Mouse (Mus musculus): Measurements from ENCODE around the gene Fggy. TPM values are rescaled to one million over a fixed set of nuclear protein-coding genes. Genes with fewer than 3 reads are reported as not detected.

The Fggy gene
- 10.9 and 14.5 TPM in 2 replicates for total RNA-seq (2017)

DNA sequence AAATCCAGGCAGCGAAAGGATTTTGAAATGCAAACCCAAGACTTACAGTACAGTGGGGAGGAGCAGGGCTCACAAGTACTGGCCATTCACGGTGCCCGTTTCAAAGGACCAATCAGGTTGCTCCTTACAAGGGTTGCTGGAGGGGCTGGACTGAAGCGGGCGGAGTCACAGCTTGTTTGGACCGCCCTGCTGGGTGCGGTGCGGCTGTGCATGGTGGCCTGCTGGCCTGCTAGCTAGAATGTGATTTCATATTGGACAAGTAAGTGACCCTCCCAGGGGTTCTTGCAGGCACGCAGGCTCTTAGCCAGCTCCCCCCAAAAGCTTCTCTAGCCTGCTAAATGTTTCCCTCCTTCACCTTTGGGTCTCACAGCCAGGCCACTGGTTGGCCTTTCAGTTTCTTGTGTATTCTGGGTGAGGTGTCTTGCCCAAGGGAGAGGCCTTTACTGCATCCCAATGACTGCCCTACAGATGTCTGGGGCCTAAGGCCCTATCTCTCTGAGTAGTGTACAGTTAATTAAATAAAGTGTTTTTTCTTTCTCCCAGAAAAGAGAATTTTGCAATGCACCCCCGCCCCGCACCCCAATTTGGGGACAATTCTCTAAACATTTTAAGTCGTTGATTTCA, at the start of gene Fggy:
Gene Fggy, plus strand, starts transcription at position 175 of the 624 bp plus-strand sequence.
- ATAC-seq (replicated peaks; ENCODE audit: low read depth, poor library complexity, severe bottlenecking): peak; percentile 100

DNA sequence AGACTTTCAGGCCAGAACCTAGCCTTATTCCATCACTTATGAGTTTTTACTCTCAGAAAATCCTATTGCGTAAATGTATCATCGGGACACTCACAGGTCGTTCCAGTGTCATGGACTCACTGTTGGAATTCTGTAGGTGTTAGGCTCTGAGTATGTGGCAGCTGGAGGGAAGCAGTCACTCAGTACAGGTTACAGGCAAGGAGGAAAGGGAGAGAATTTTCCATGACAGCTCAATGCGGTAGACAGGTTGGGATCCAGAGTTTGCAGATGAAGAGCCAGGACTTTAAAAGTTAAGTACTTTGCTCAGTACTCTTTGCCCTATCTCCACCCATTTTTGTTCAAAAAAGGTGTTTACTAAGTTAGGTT, 49.4 kb upstream of the Fggy start:
- no peak for ATAC-seq (replicated peaks; ENCODE audit: low read depth, poor library complexity, severe bottlenecking)

DNA sequence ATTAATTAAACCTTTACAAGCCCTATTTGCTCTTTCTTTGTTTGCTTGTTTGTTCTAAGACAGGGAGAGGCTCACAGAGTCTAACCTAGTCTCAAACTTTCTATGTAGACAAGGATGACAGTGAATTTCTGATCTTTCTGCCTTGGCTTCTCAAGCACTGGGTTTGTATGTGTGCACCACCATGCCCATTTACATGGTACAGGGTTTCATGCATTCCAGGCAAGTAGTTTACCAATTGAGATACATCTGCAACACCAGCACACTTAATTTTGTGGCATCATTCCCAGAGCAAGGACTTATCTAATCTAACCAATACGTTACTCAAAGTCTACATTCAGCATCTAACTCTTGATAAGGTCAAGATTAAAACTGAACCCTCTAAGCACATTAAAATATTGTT, 38.9 kb upstream of the Fggy start:
- ATAC-seq (replicated peaks; ENCODE audit: low read depth, poor library complexity, severe bottlenecking): no peak

DNA sequence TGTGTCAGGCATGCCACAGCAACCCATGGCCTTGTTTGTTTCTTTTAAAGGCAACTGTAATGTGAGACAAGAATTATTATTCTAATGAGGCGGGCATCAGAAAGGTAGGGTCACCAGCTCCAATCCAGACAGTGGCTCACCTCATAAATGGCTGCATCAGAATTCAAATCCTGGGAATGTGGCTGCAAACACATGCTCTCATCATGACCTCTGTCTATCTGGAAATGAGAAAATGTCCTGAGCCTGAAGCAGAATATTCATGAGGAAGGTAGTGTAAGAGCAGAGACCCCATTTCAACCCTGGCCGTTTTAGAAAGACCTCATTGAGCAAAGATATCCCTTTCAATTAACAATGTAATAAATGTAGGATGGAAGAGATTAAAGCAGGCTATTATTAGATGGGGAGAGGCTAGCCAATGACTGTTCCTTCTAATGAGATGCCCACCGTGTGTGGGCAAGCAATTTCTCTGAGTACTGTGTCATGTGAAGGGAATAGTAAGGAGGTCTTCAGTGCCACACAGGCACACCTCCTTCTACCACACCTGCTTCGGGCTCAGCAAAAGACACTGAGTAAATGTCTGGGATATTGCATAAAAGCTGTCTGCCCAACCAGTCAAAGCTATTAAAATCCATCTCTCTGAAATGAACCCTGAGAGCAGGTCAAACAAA, 37.2 kb upstream of the Fggy start:
- no peak for ATAC-seq (replicated peaks; ENCODE audit: low read depth, poor library complexity, severe bottlenecking)

DNA sequence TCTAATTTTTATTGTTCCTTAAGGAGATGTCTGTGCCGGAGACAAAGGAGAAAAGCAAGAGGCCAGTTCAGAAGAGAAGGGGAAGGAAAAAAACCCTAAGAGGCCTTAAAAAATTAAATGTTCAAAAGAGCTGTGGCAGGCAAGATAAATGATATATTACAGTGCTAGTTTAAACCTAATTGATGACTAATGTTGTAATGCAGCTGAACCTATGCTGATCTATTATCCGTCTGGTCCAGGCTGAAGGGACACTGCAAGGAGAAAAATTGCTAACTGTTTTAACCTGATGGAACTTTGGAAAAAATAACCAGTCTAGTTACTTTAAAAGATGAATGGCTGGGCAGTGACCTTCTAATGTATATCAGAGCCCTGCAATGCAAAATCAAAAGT, 36.7 kb upstream of the Fggy start:
- no peak for ATAC-seq (replicated peaks; ENCODE audit: low read depth, poor library complexity, severe bottlenecking)

DNA sequence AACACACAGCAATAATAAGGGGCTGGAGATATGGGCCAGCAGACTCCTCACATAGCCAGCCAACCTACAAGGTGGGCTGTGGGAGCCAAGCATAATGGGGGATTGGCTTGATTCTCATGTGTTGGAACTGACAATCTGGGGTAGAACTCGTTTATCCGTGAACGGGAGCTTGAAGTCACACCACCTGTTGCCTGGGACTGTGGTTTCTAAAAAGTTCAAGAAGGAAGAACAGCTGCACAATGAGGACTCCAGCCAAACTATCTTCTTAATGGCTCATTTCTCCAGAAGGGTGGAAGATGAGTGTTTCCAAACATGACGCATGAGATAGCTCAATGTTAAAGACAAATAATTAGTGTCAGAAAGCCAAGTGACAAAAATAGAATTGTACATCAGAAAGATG, 30.7 kb upstream of the Fggy start:
- no peak for ATAC-seq (replicated peaks; ENCODE audit: low read depth, poor library complexity, severe bottlenecking)

DNA sequence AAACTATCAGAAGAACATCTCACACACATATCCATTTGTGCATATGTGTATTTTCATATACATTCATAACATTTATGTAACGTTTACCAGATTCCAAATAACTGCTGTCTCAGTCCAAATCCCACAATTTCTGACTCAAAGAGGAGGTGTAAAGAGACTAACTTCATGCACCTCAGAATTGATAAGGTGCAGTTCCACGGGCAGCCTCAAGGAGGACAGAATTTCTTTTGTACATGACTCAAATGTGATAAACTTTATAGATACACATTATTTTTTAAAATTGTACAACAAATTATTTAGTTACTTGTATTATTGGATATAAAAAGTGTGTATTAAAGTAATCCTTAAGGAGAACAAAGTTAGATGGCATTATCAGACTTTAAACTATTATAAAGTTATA, 26.6 kb upstream of the Fggy start:
- no peak for ATAC-seq (replicated peaks; ENCODE audit: low read depth, poor library complexity, severe bottlenecking)

DNA sequence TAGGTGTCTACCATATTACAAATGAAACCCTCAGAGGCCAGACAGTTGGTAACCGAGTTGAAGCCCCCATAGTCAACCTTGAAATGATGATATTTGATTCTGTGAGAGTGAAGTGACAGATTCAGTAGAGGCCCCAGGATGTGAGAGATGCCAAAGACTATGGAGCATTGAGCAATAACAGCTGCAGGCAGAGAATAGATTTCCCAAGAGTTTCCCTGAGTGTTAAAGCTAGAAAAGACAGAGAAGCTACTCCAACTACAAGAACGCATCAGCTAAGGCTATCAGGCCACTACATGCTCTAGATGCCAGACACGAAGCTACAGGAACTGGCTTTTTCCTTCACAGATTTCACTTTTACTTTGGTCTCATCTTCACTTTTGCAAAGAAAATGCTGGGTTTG, 23.4 kb upstream of the Fggy start:
- ATAC-seq (replicated peaks; ENCODE audit: low read depth, poor library complexity, severe bottlenecking): no peak

DNA sequence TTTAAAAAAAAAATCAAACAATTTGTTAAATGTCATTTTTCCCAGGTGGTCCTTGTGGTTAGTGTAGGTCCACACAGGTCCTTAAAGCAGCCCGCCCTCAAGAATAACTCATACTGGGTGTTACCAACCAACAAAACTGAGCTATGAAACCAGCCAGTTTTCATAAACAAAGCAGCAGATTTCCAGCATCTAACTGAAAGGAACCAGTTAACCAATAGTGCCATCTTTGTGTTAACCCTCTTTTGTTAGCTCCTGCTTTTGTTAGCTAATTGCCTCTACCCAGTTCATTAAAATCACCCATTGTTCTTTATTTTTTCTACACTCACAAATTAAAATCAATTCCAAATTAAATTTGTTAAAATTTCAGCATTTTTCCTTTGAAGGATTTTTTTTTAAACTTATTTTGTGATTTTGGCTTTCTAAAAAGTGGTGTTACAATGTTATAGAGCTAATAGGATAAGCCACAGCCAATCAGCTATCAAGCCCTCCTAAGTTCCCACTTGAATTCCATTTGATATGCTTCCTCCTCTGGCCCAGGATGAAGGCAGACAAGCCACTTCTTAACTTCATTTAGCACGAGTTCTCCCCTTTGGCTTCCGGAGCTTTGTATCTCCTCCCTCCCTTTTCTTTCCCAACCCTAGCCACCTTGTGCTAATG, 15.8 kb upstream of the Fggy start:
- no peak for ATAC-seq (replicated peaks; ENCODE audit: low read depth, poor library complexity, severe bottlenecking)

DNA sequence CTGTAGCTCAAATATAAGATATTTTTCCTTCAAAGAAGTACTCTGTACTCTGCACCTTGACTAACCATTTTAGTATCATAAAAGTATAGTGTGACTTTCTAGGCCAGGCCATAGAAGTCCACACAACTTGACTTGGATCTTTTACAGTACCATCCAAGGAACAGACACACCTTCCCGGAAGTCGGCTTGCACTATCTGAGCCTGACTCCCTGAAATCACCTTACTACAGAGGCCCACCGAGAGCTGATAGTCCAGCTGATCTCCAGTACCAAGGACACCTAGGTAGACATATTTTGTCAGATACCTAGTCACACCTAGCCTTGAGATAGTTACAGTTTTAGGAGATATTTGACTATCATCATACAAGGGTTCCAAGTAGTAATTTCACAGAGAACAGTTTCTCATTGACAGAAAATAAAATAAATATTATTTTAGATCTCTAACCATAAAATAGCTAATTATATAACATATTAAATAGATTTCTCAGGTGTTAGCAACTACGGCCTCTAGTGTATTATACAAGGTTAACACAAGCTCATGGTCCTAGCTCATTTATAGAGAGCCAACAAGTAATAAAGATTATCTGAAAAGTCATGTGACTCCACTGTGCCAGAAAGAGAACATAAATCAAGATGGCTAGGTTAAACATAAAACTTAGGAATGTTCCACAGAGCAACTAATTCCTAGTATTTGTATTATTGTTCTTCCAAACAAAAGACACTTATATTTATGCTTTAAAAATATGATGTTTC, 15.1 kb upstream of the Fggy start:
- ATAC-seq (replicated peaks; ENCODE audit: low read depth, poor library complexity, severe bottlenecking): no peak

DNA sequence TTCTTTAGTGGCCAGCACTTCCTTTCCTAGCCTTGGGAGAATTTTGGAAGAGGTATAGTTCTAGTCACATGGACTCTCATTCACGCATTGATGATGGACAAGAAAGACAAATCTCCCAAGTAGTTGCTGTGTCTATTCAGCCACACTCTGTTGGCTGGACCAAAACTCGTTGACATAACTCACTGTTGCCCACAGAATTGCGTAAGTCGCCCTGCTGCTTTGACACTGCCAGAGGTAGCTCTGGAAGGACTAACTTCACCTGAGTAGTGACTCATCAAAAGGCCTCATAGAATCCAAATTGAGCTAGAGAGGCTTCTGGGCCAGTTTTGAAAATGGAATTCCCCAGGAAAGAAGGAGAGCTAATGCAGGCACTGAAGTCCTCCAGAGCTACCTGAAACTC, 13.8 kb upstream of the Fggy start:
- ATAC-seq (replicated peaks; ENCODE audit: low read depth, poor library complexity, severe bottlenecking): no peak

DNA sequence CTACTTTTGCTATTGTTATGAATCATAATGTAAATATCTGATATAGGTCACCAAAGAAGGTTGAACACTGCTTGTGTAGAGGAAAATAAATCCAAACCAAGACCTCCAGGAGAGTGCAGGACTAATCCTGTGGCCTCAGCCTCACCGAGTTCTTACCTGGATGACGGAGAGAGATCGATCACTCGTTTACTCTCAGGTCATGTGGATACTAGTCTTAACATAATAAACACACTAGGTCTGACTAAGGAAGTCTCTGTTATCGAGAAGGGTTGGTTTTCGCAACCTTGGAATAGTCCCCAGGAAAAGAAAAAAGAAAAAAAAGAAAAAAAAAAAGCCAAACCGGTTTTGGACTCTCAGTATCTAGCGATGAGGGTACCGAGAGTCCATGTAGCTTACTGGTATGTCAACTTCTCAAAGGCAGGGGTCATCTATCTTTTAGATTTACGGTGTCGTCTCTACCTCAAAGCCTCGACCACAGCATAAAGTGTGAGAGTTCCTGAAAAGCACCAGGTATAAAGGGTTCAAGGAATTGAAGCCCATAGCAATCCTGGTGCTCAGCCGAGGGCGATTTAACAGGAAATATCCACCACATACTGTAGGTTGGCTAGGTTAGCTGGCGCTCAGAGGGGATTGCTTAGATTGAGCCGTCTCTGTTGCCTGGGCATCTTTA, 509 bp upstream of the Fggy start:
- peak; percentile 43 for ATAC-seq (replicated peaks; ENCODE audit: low read depth, poor library complexity, severe bottlenecking)

DNA sequence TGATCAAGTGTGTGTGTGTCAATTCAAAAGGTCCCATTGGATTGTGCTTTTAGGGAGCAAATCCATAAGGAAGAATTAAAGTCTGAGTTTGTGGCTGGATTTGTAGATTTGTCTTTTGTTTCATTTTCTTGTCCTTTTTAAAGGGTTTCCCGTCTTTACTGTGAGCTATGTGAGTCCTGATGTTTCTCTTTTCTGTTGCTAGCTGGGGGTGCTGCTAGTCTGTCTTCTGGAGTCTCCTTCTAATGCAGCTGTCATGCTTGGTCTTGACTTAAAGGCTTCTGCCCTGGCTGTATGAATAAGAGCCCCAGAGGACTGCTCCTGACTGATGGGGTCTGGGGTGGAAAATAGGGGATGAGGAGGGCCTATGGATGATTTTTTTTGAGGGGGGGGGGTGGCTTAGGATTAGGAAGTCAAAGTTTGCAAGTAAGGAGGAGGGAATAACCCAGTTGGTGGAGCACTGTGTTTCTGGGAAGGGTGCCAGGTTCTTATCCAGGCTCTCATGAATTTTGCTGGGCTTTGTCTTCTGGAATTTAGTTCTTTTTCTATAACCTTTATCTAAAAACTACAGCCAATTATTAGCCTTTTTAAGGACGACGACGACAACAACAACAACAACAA, 1.1 kb downstream of the Fggy start:
- ATAC-seq (replicated peaks; ENCODE audit: low read depth, poor library complexity, severe bottlenecking): no peak

DNA sequence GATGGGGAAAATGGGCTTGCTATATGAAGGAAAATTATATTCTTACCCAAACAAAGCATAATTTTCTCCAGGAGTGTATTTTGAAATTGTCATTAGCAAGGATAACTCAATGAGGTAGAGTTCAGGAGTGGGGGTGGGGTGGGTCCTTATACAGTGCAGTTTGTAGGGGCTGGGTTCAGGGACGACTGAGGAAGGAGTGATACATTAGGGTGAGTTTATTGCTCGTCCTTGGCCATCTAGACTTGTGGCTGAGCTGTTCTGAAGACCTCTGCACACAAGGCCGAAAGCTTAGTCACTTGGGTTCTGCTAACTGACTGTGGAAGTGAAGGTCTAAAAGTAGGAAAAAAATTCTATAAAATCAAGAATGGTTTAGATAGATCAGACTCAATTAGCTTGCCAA, 14.3 kb downstream of the Fggy start:
- no peak for ATAC-seq (replicated peaks; ENCODE audit: low read depth, poor library complexity, severe bottlenecking)

DNA sequence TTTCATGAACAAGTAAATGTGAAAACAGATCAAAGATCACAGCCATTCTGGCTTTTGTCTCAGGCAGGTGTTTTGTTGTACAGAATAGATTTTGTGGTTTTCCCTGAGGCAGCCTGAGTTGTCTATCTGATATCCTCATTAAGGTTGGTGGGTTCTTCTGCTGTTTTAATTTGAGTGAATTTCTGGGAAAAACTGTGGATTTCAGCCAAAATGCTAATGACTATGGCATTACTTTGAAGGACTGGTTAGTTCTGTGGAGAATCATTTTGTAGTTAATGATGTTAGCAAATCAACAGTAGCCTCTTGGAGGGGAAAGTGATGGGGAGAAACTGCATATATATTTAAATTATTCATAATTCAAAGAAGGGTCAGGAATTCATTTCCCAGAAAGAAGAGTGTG, 16.4 kb downstream of the Fggy start:
- no peak for ATAC-seq (replicated peaks; ENCODE audit: low read depth, poor library complexity, severe bottlenecking)

DNA sequence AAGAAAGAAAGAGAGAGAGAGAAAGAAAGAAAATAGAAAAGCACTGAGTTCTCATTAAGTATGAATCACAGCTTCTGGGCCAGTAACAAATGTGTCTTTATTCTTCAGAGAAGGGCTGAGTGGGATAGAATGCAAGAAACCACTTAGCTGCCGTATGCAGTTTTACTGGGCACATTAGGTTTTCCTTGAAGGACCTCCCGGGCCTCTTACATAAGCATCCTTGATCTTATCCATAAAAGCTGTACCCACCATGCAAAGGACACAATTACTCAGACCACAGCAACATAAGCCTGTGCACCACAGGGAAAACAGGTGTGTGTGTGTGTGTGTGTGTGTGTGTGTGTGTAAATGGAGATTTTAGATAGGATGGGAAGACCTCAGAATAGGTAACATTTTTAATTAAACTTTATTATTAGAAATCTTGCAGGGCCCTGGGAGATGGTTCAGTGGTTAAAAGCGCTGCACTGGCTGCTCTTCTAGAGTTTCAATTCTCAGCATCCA, 18.2 kb downstream of the Fggy start:
- no peak for ATAC-seq (replicated peaks; ENCODE audit: low read depth, poor library complexity, severe bottlenecking)

DNA sequence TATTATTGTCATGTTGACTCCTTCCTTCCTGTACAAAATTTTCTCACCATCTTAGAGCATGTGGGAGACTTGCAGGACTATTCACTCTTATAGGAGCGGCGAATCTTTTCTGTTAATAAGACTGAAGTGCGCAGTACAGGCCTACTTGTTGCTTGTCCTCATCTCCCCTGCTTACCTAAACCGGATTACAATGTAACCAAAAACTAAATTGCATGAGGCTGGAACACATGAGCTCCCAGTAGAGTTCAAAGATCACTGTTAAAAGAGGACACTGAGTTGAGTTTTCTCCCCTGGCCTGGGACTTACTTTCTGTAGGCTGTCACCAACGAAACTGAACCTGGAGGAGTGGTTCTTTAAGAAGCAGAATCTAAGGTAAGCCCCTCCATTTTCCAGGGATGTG, 21.9 kb downstream of the Fggy start:
- no peak for ATAC-seq (replicated peaks; ENCODE audit: low read depth, poor library complexity, severe bottlenecking)

DNA sequence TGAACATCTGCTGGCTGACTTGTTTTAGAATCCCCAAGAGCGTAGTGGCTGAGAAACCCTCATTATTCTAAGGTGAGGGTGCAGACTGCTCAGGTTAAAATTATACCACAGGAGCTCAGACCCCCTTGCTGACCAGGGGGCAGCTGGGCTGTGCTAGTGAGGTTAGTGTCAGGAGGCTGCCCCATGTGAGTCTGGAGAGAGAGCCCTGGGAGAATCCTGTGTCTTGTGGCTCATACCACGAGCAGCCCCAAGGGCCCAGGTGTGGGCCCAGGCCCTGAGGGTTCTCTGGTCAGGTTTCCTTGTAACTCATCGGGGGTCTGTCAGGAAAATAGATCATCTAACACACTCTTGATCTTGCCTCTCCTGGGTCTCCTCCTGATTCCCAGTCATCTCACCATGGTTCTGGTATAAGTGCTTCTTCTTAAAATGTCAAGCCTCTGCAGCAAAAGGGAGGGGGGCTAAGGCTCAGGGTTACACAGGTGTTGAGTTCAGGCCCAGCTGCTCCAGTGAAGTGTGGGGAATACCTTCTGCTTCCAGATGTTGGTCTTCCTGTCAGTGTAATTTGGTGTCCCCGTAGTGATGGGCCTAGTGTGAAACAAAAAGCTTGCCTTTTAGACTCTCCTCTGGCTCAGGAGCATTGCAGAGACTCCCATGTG, 26.9 kb downstream of the Fggy start:
- no peak for ATAC-seq (replicated peaks; ENCODE audit: low read depth, poor library complexity, severe bottlenecking)

DNA sequence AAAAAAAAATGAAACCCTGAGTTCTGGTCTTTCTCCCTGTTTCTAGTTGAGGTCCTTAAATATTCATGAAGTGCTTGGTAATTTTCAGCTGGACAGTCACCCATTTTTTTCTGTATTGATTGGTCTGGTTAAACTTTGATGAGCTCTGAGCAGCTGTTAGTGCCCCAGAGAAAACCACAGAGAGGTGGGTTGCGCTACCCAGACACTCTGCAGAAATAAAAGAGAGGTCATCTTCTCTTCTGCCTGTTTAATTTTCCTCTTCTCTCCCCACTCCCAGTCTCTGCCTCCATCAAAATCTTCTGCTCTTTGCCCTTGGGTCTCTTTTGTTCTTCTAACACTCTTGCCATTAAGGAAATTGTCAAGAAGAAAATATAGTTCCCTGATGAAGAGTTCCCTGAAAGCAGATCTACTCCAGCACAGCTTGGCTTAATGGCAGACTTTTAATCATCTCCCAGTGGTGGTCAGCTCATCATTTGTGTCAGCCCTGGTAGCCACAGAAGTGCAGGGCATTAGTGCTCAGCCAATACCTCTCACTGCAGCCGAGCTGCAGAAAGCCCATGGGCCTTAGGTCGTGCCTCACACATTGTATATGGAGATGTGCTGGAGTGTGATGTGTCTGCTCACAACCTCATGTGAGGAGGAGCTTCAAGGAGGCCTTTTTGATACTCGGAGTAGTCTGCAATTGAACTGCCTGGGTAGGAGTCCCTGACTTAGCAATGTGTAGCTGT, 29.1 kb downstream of the Fggy start:
- no peak for ATAC-seq (replicated peaks; ENCODE audit: low read depth, poor library complexity, severe bottlenecking)
